Mouse (Mus musculus): ENCODE measurements at regions not wholly inside any gene's neighbourhood (a gene's known extent, or its start where the extent isn't known, plus 50 kb on each side); places are given as distances from the start of the nearest gene placed in this dataset.
A peak's percentile ranks its signal among the peaks of the same experiment; 100 is the strongest.
"Not testable (repeated sequence)": the region's sequence is repeated elsewhere in the genome, so short reads cannot be mapped to it uniquely, and the experiment has no call there.

GRCm38 (mm10) chrX:129546016-129546415 lies 203.5 kb upstream of the Diaph2 start:
- Histone ChIP-seq H3K27me3 (replicated peaks; ENCODE audit: control insufficient read depth, insufficient read depth, low read length) (no peaks in the 10 kb centered on the region), H3K36me3 (ENCODE audit: control insufficient read depth, insufficient read depth, low read length) (no peaks in the 10 kb centered on the region), H3K4me2 (ENCODE audit: low read length) (no peak overlapping the region), H3K4me3 (ENCODE audit: low read depth, low read length) (no peak overlapping the region), H3K9me3 (replicated peaks; ENCODE audit: control insufficient read depth, low read length) (no peaks in the 10 kb centered on the region), H3K27ac (ENCODE audit: low read depth, low read length) (no peak overlapping the region), H3K9ac (ENCODE audit: low read length) (no peak overlapping the region), H3K4me1 (ENCODE audit: control insufficient read depth, insufficient read depth, low read length) (no peaks in the 10 kb centered on the region)
- no peak for ATAC-seq
- no peak for DNase-seq (ENCODE audit: low spot score)

GRCm38 (mm10) chrX:129547606-129548005 lies 201.9 kb upstream of the Diaph2 start:
- ATAC-seq (no peak), DNase-seq (ENCODE audit: low spot score) (no peak)
- H3K9me3 ChIP-seq (replicated peaks; ENCODE audit: control insufficient read depth, low read length), result no peaks in the 10 kb centered on the region
- no peak overlapping the region for H3K4me3 ChIP-seq (ENCODE audit: low read depth, low read length)
- no peak overlapping the region for H3K27ac ChIP-seq (ENCODE audit: low read depth, low read length)
- H3K9ac ChIP-seq (ENCODE audit: low read length), result no peak overlapping the region
- H3K4me1 ChIP-seq (ENCODE audit: control insufficient read depth, insufficient read depth, low read length), result no peaks in the 10 kb centered on the region
- H3K4me2 ChIP-seq (ENCODE audit: low read length), result no peak overlapping the region
- WGBS, result 76% methylated on average over 2 of the region's 2 CpGs
- no peaks in the 10 kb centered on the region for H3K36me3 ChIP-seq (ENCODE audit: control insufficient read depth, insufficient read depth, low read length)
- H3K27me3 ChIP-seq (replicated peaks; ENCODE audit: control insufficient read depth, insufficient read depth, low read length), result no peaks in the 10 kb centered on the region

GRCm38 (mm10) chrX:129556001-129556400 lies 193.5 kb upstream of the Diaph2 start:
- H3K27me3 ChIP-seq (replicated peaks; ENCODE audit: control insufficient read depth, insufficient read depth, low read length), result no peaks in the 10 kb centered on the region
- DNase-seq (ENCODE audit: low spot score), result peak; percentile 11
- no peak overlapping the region for H3K4me2 ChIP-seq (ENCODE audit: low read length)
- no peaks in the 10 kb centered on the region for H3K4me1 ChIP-seq (ENCODE audit: control insufficient read depth, insufficient read depth, low read length)
- ATAC-seq, result no peak
- H3K9ac ChIP-seq (ENCODE audit: low read length), result no peak overlapping the region
- H3K4me3 ChIP-seq (ENCODE audit: low read depth, low read length), result no peak overlapping the region
- no peaks in the 10 kb centered on the region for H3K9me3 ChIP-seq (replicated peaks; ENCODE audit: control insufficient read depth, low read length)
- H3K36me3 ChIP-seq (ENCODE audit: control insufficient read depth, insufficient read depth, low read length), result no peaks in the 10 kb centered on the region
- H3K27ac ChIP-seq (ENCODE audit: low read depth, low read length), result no peak overlapping the region

- Histone ChIP-seq H3K4me2 (ENCODE audit: low read length) (no peak overlapping the region), H3K27ac (ENCODE audit: low read depth, low read length) (no peak overlapping the region), H3K9ac (ENCODE audit: low read length) (no peak overlapping the region), H3K4me3 (ENCODE audit: low read depth, low read length) (no peak overlapping the region), H3K36me3 (ENCODE audit: control insufficient read depth, insufficient read depth, low read length) (no peaks in the 10 kb centered on the region), H3K27me3 (replicated peaks; ENCODE audit: control insufficient read depth, insufficient read depth, low read length) (no peaks in the 10 kb centered on the region), H3K9me3 (replicated peaks; ENCODE audit: control insufficient read depth, low read length) (no peaks in the 10 kb centered on the region), H3K4me1 (ENCODE audit: control insufficient read depth, insufficient read depth, low read length) (no peaks in the 10 kb centered on the region)
- no peak for ATAC-seq
- DNase-seq (ENCODE audit: low spot score), result no peak
- WGBS, result 81% methylated on average over 4 of the region's 4 CpGs
These were observed 150.1 kb upstream of the Diaph2 start for GRCm38 (mm10) chrX:129599491-129599890.

GRCm38 (mm10) chrX:129607842-129608241 lies 141.7 kb upstream of the Diaph2 start:
- H3K27me3 ChIP-seq (replicated peaks; ENCODE audit: control insufficient read depth, insufficient read depth, low read length), result no peaks in the 10 kb centered on the region
- H3K4me3 ChIP-seq (ENCODE audit: low read depth, low read length), result no peak overlapping the region
- no peak overlapping the region for H3K9ac ChIP-seq (ENCODE audit: low read length)
- H3K27ac ChIP-seq (ENCODE audit: low read depth, low read length), result no peak overlapping the region
- no peak for DNase-seq (ENCODE audit: low spot score)
- H3K4me1 ChIP-seq (ENCODE audit: control insufficient read depth, insufficient read depth, low read length), result no peaks in the 10 kb centered on the region
- WGBS, result 72% methylated on average over 2 of the region's 2 CpGs
- H3K9me3 ChIP-seq (replicated peaks; ENCODE audit: control insufficient read depth, low read length), result no peaks in the 10 kb centered on the region
- no peak overlapping the region for H3K4me2 ChIP-seq (ENCODE audit: low read length)
- no peaks in the 10 kb centered on the region for H3K36me3 ChIP-seq (ENCODE audit: control insufficient read depth, insufficient read depth, low read length)
- no peak for ATAC-seq

GRCm38 (mm10) chrX:129611500-129611899 lies 138.0 kb upstream of the Diaph2 start:
- not testable (repeated sequence) for H3K9ac ChIP-seq (ENCODE audit: low read length); ATAC-seq; H3K4me2 ChIP-seq (ENCODE audit: low read length); H3K9me3 ChIP-seq (replicated peaks; ENCODE audit: control insufficient read depth, low read length); H3K4me3 ChIP-seq (ENCODE audit: low read depth, low read length); H3K4me1 ChIP-seq (ENCODE audit: control insufficient read depth, insufficient read depth, low read length); DNase-seq (ENCODE audit: low spot score); H3K27me3 ChIP-seq (replicated peaks; ENCODE audit: control insufficient read depth, insufficient read depth, low read length); H3K36me3 ChIP-seq (ENCODE audit: control insufficient read depth, insufficient read depth, low read length); H3K27ac ChIP-seq (ENCODE audit: low read depth, low read length)
- WGBS, result 98% methylated on average over 4 of the region's 4 CpGs

GRCm38 (mm10) chrX:129637016-129637415 lies 112.5 kb upstream of the Diaph2 start:
- no peak for ATAC-seq
- no peak overlapping the region for H3K4me2 ChIP-seq (ENCODE audit: low read length)
- no peak overlapping the region for H3K4me3 ChIP-seq (ENCODE audit: low read depth, low read length)
- no peak overlapping the region for H3K27ac ChIP-seq (ENCODE audit: low read depth, low read length)
- H3K9me3 ChIP-seq (replicated peaks; ENCODE audit: control insufficient read depth, low read length), result no peaks in the 10 kb centered on the region
- H3K9ac ChIP-seq (ENCODE audit: low read length), result no peak overlapping the region
- WGBS, result 50% methylated on average over 1 of the region's 1 CpGs
- no peak for DNase-seq (ENCODE audit: low spot score)
- no peaks in the 10 kb centered on the region for H3K27me3 ChIP-seq (replicated peaks; ENCODE audit: control insufficient read depth, insufficient read depth, low read length)
- H3K36me3 ChIP-seq (ENCODE audit: control insufficient read depth, insufficient read depth, low read length), result no peaks in the 10 kb centered on the region
- no peaks in the 10 kb centered on the region for H3K4me1 ChIP-seq (ENCODE audit: control insufficient read depth, insufficient read depth, low read length)

- DNase-seq (ENCODE audit: low spot score) (peak; percentile 49), ATAC-seq (no peak)
- Histone ChIP-seq H3K4me1 (ENCODE audit: control insufficient read depth, insufficient read depth, low read length) (no peaks in the 10 kb centered on the region), H3K36me3 (ENCODE audit: control insufficient read depth, insufficient read depth, low read length) (no peaks in the 10 kb centered on the region), H3K9ac (ENCODE audit: low read length) (no peak overlapping the region), H3K27me3 (replicated peaks; ENCODE audit: control insufficient read depth, insufficient read depth, low read length) (no peaks in the 10 kb centered on the region), H3K4me2 (ENCODE audit: low read length) (no peak overlapping the region), H3K4me3 (ENCODE audit: low read depth, low read length) (no peak overlapping the region), H3K9me3 (replicated peaks; ENCODE audit: control insufficient read depth, low read length) (no peaks in the 10 kb centered on the region), H3K27ac (ENCODE audit: low read depth, low read length) (no peak overlapping the region)
- WGBS, result 59% methylated on average over 2 of the region's 2 CpGs
These were observed 104.4 kb upstream of the Diaph2 start for GRCm38 (mm10) chrX:129645106-129645505.

- Histone ChIP-seq H3K9ac (ENCODE audit: low read length) (no peak overlapping the region), H3K4me3 (ENCODE audit: low read depth, low read length) (no peak overlapping the region), H3K4me2 (ENCODE audit: low read length) (no peak overlapping the region), H3K36me3 (ENCODE audit: control insufficient read depth, insufficient read depth, low read length) (no peaks in the 10 kb centered on the region), H3K27ac (ENCODE audit: low read depth, low read length) (no peak overlapping the region), H3K4me1 (ENCODE audit: control insufficient read depth, insufficient read depth, low read length) (no peaks in the 10 kb centered on the region), H3K27me3 (replicated peaks; ENCODE audit: control insufficient read depth, insufficient read depth, low read length) (no peaks in the 10 kb centered on the region), H3K9me3 (replicated peaks; ENCODE audit: control insufficient read depth, low read length) (no peaks in the 10 kb centered on the region)
- ATAC-seq, result peak; percentile 52; the same call in 1 of the 2 replicates
- peak; percentile 62 for DNase-seq (ENCODE audit: low spot score)
These were observed 92.6 kb upstream of the Diaph2 start for GRCm38 (mm10) chrX:129656906-129657305.

- 85% methylated on average over 1 of the region's 1 CpGs for WGBS
- no peak for DNase-seq (ENCODE audit: low spot score)
- no peak overlapping the region for H3K9ac ChIP-seq (ENCODE audit: low read length)
- H3K4me3 ChIP-seq (ENCODE audit: low read depth, low read length), result no peak overlapping the region
- H3K27me3 ChIP-seq (replicated peaks; ENCODE audit: control insufficient read depth, insufficient read depth, low read length), result no peaks in the 10 kb centered on the region
- no peak for ATAC-seq
- no peaks in the 10 kb centered on the region for H3K36me3 ChIP-seq (ENCODE audit: control insufficient read depth, insufficient read depth, low read length)
- H3K9me3 ChIP-seq (replicated peaks; ENCODE audit: control insufficient read depth, low read length), result no peaks in the 10 kb centered on the region
- H3K27ac ChIP-seq (ENCODE audit: low read depth, low read length), result no peak overlapping the region
- H3K4me1 ChIP-seq (ENCODE audit: control insufficient read depth, insufficient read depth, low read length), result no peaks in the 10 kb centered on the region
- H3K4me2 ChIP-seq (ENCODE audit: low read length), result no peak overlapping the region
These were observed 58.9 kb upstream of the Diaph2 start for GRCm38 (mm10) chrX:129690677-129691076.
